Mouse (Mus musculus) left cerebral cortex, postnatal 36 days (tissue): ENCODE measurements around the gene Gtpbp1. TPM values are rescaled to one million over a fixed set of nuclear protein-coding genes. Genes with fewer than 3 reads are reported as not detected.

Experiments used
- DNase-seq, 2 experiments: peaks; one replicate each; pipeline ENCODE4 v3.0.0; 2021 to 2022; ENCODE audit warnings: low spot score in 2 of 2, mixed read lengths in 1 of 2
- intact Hi-C: fragments of 180-260 bp; cut with DNase I; formaldehyde crosslinking; loops from one replicate; pipeline ENCODE4 v1.15.1; 2025
- total RNA-seq, 2 experiments: library from RNA; stranded (reverse); gene quantifications; 2 replicates each; pipeline ENCODE4 v1.2.3; 2021

Gene Gtpbp1
- total RNA-seq, 2 experiments from 2014 or later = 45.1 to 47.1 TPM

GRCm38 (mm10) chr15:79767327-79767961 lies 76.8 kb downstream of the Gtpbp1 start:
- no peak for DNase-seq
- intact Hi-C loops = loop anchor here (10.0 kb wide), 1 partner anchor 247 kb away; the partner anchor contains the start of gene Pdgfb

- DNase-seq = no peak
- intact Hi-C loops = loop anchor here (10.0 kb wide), 1 partner anchor 246 kb away; the partner anchor contains the start of gene Pdgfb
These were observed 77.7 kb downstream of the Gtpbp1 start for GRCm38 (mm10) chr15:79768302-79768701.

- intact Hi-C loops = loop anchor here (2.0 kb wide), 1 partner anchor 64 kb away; the partner anchor contains the start of genes Cbx6 and Npcd
- peak in 1 of 2 experiments; percentile 63 for DNase-seq
These were observed 80.1 kb downstream of the Gtpbp1 start for GRCm38 (mm10) chr15:79770629-79771240.

Other genes with a start within 250 kb of the Gtpbp1 start
- gene Csnk1e, start 235.3 kb upstream of the Gtpbp1 start, total RNA-seq = 100 to 1,000 TPM; 135 to 154 TPM
- 100 to 1,000 TPM; 207 to 223 TPM for gene Kcnj4, start 185.6 kb upstream of the Gtpbp1 start, total RNA-seq
- gene Kdelr3, start 174.4 kb upstream of the Gtpbp1 start, total RNA-seq = 1 to 10 TPM in 1 of 2 experiments, under 1 TPM in 1; 0.59 to 1.1 TPM
- 100 to 1,000 TPM; 265 to 366 TPM for gene Ddx17, start 144.1 kb upstream of the Gtpbp1 start, total RNA-seq
- 1 to 10 TPM; 1.3 to 1.4 TPM for gene Dmc1, start 85.7 kb upstream of the Gtpbp1 start, total RNA-seq
- 10 to 100 TPM in 1 of 2 experiments, 1 to 10 TPM in 1; 8.0 to 13.2 TPM for gene Fam227a, start 31.9 kb upstream of the Gtpbp1 start, total RNA-seq
- gene Cby1, start 31.6 kb upstream of the Gtpbp1 start, total RNA-seq = 10 to 100 TPM; 43.5 to 56.1 TPM
- gene Tomm22, start 20.0 kb upstream of the Gtpbp1 start, total RNA-seq = 10 to 100 TPM; 90.7 to 100.0 TPM
- gene Josd1, start 2.9 kb upstream of the Gtpbp1 start, total RNA-seq = 10 to 100 TPM; 64.0 to 69.3 TPM
- 10 to 100 TPM; 43.2 to 47.5 TPM for gene Sun2, start 51.7 kb downstream of the Gtpbp1 start, total RNA-seq
- gene Dnal4, start 87.0 kb downstream of the Gtpbp1 start, total RNA-seq = 10 to 100 TPM; 50.7 to 51.3 TPM
- gene Nptxr, start 113.9 kb downstream of the Gtpbp1 start, total RNA-seq = 100 to 1,000 TPM; 800 to 830 TPM
- 10 to 100 TPM; 17.3 to 19.1 TPM for gene Npcd, start 143.4 kb downstream of the Gtpbp1 start, total RNA-seq
- gene Cbx6, start 143.8 kb downstream of the Gtpbp1 start, total RNA-seq = 100 to 1,000 TPM; 412 to 417 TPM
- 1 to 10 TPM; 4.9 to 5.1 TPM for gene Apobec3, start 200.8 kb downstream of the Gtpbp1 start, total RNA-seq